Mouse (Mus musculus) kidney, postnatal 0 days (tissue): Measurements from ENCODE around the gene Bcl2l13. TPM values are rescaled to one million over a fixed set of nuclear protein-coding genes. Genes with fewer than 3 reads are reported as not detected.

Source experiments
- ATAC-seq: fragments of 200-750 bp; cut with Nextera tagmentation; replicated peaks from 2 replicates; pipeline ENCODE4 v1.8.0; 2017; ENCODE audit warnings: low read depth, moderate number of reproducible peaks, moderate TSS enrichment, moderate library complexity; ENCODE audit not compliant: low FRiP score
- DNase-seq: peaks from one replicate; pipeline ENCODE4 v3.0.0-alpha.2; 2016; ENCODE audit warnings: low spot score
- H3K27ac ChIP-seq: fragments of 300-500 bp; sonication (generic); 2 replicates; pipeline ENCODE4 v1.5.1; 2014; ENCODE audit warnings: mild to moderate bottlenecking
- H3K27me3 ChIP-seq: fragments of 300-500 bp; sonication (generic); 2 replicates; pipeline ENCODE4 v1.6.1; 2014; ENCODE audit warnings: low read length, mixed read lengths; ENCODE audit not compliant: insufficient read depth
- H3K36me3 ChIP-seq: fragments of 300-500 bp; sonication (generic); 2 replicates; pipeline ENCODE4 v1.6.1; 2014; ENCODE audit warnings: low read length, mixed read lengths; ENCODE audit not compliant: insufficient read depth
- H3K4me1 ChIP-seq: fragments of 300-500 bp; sonication (generic); replicated peaks from 2 replicates; pipeline ENCODE4 v1.6.1; 2014; ENCODE audit warnings: antibody characterized with exemption, low read length, mixed read lengths; ENCODE audit not compliant: insufficient read depth
- H3K4me2 ChIP-seq: fragments of 300-500 bp; sonication (generic); 2 replicates; pipeline ENCODE4 v1.6.1; 2014; ENCODE audit warnings: mild to moderate bottlenecking, low read length, moderate library complexity, mixed read lengths
- H3K4me3 ChIP-seq: fragments of 300-500 bp; sonication (generic); replicated peaks from 2 replicates; pipeline ENCODE4 v1.5.1; 2014; ENCODE audit warnings: low read depth, low read length
- H3K9ac ChIP-seq: fragments of 300-500 bp; sonication (generic); 2 replicates; pipeline ENCODE4 v1.6.1; 2014; ENCODE audit warnings: low read depth, low read length
- H3K9me3 ChIP-seq: fragments of 300-500 bp; sonication (generic); replicated peaks from 2 replicates; pipeline ENCODE4 v1.6.1; 2016; ENCODE audit warnings: low read length, inconsistent platforms, mixed read lengths
- CTCF ChIP-seq: IDR thresholded peaks from 2 replicates; pipeline ENCODE4 v1.5.1; 2016; ENCODE audit warnings: antibody characterized with exemption, low read depth, mild to moderate bottlenecking, moderate library complexity
- WGBS: fragments of 180-500 bp; shearing (Covaris S2); extraction: QIAGEN DNeasy Blood & Tissue Kit; methylation state at CpG from one replicate; pipeline ENCODE4 v1.1.7; 2014; 5-methylcytosine and 5-hydroxymethylcytosine counted together
- polyA plus RNA-seq: library from polyadenylated mRNA; unstranded; fragments of >200 nt; fragmentation: Nextera tagmentation; extraction: Ambion mirVana; gene quantifications from 2 replicates; pipeline ENCODE4 v1.2.1, GENCODE M21; 2015

Gene Bcl2l13
- polyA plus RNA-seq, 1 experiment from 2014 or later, result 22.4 TPM

DNA sequence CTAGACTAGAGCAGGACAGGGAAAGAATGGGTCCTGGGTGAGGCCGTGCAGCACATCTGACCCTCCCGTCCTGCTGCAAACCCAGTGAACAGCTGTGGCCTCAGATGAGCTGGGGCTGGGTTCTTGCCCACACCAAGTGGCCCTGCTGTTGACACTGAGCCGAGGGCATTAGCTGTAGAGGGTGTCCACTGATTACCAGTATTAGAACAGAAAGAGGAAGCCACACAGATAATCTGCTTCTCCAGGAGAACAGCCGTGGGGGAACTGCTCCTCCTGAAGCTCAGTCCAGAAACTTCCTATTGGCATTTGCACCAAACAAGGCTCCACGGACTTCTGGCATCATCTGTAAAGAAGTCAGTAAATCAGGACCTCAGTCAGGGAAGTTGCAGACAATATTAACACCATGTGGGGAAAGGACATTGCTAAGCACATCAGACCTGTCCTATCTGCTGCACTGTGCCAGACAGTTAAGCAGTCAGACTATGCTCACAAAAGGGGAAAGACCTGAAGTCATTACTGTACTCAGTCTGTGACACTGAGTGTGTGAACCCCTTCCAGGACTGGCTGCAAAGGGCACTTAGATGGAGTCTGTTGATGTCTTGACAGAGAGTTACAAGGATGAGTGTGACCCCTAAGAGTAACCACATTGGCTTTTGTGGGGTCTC is 40.5 kb upstream of the Bcl2l13 start:
- no peak overlapping the region for H3K27ac ChIP-seq
- no peaks in the 10 kb centered on the region for H3K27me3 ChIP-seq
- H3K4me1 ChIP-seq, result no peaks in the 10 kb centered on the region
- DNase-seq (no peak), ATAC-seq (no peak)
- H3K9me3 ChIP-seq, result no peaks in the 10 kb centered on the region
- no peak for TF ChIP-seq CTCF
- WGBS, result 87% methylated on average over 5 of the region's 5 CpGs
- no peak overlapping the region for H3K4me2 ChIP-seq
- H3K4me3 ChIP-seq, result no peak overlapping the region
- peaks cover 59% of the 10 kb centered on the region for H3K36me3 ChIP-seq
- H3K9ac ChIP-seq, result no peak overlapping the region

GRCm38 (mm10) chr6:120796111-120796510 is 39.9 kb upstream of the Bcl2l13 start:
- DNase-seq (no peak), ATAC-seq (no peak)
- Histone ChIP-seq H3K27me3 (no peaks in the 10 kb centered on the region), H3K4me3 (no peak overlapping the region), H3K27ac (no peak overlapping the region), H3K9ac (no peak overlapping the region), H3K36me3 (peaks cover 64% of the 10 kb centered on the region), H3K9me3 (no peaks in the 10 kb centered on the region), H3K4me1 (no peaks in the 10 kb centered on the region), H3K4me2 (no peak overlapping the region)
- 89% methylated on average over 2 of the region's 2 CpGs for WGBS
- TF ChIP-seq CTCF, result no peak

DNA sequence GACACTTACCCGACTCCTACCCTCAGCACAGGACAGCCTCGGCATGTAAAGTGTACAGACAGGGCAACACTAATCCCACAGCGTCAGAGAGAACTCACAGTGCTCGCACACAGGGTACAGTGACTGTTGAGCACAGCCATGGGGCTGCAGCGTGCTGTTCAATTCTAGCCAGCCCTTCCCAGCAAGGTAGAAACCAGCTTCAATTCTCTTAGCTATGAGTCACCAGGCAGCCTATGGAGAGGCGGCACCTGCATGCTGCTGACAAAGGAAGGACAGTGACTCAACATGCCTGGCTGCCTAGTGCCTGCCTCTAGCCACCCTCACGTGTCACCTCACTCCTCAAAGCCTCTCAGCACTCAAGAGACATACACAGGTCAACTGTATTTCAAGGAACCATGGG is 38.0 kb upstream of the Bcl2l13 start:
- no peak for TF ChIP-seq CTCF
- peaks cover 62% of the 10 kb centered on the region for H3K36me3 ChIP-seq
- no peak overlapping the region for H3K4me3 ChIP-seq
- H3K27me3 ChIP-seq, result no peaks in the 10 kb centered on the region
- no peak for ATAC-seq
- no peaks in the 10 kb centered on the region for H3K4me1 ChIP-seq
- 86% methylated on average over 7 of the region's 7 CpGs for WGBS
- H3K4me2 ChIP-seq, result no peak overlapping the region
- DNase-seq, result no peak
- H3K27ac ChIP-seq, result no peak overlapping the region
- H3K9ac ChIP-seq, result no peak overlapping the region
- H3K9me3 ChIP-seq, result no peaks in the 10 kb centered on the region

GRCm38 (mm10) chr6:120798905-120799304 is 37.1 kb upstream of the Bcl2l13 start:
- no peaks in the 10 kb centered on the region for H3K27me3 ChIP-seq
- ATAC-seq, result no peak
- WGBS, result 89% methylated on average over 4 of the region's 4 CpGs

DNA sequence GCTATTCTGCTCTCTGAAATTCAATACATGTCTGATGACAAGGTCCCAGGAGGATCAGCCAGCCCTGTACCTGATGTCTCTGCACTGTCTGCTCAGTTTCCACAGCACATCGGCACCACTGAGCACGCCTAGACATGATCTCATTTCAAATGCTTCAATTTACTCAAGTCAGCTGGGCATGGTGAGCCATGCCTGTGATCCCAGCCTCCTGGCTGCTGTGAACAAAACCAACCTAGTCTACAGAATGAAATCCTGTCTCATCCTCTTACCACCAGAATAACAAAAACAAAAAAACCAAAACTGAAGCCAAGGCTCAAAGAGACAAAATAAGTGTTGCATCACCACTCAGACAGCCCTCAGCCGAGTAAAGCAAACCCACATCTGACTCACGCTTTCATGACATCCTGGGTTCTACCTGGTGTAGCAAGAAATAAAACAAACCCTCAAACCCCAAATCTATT is 36.4 kb upstream of the Bcl2l13 start:
- no peak for DNase-seq
- Histone ChIP-seq H3K27ac (no peak overlapping the region), H3K36me3 (peaks cover 62% of the 10 kb centered on the region), H3K27me3 (no peaks in the 10 kb centered on the region), H3K4me1 (no peaks in the 10 kb centered on the region), H3K4me2 (no peak overlapping the region), H3K9me3 (no peaks in the 10 kb centered on the region), H3K9ac (no peak overlapping the region), H3K4me3 (no peak overlapping the region)
- ATAC-seq, result no peak
- no peak for TF ChIP-seq CTCF
- 88% methylated on average over 4 of the region's 4 CpGs for WGBS

More at GRCm38 (mm10) chr6:120798905-120799304, 37.1 kb upstream of the Bcl2l13 start:
- Histone ChIP-seq H3K9ac (no peak overlapping the region), H3K4me1 (no peaks in the 10 kb centered on the region), H3K4me3 (no peak overlapping the region), H3K36me3 (peaks cover 62% of the 10 kb centered on the region), H3K4me2 (no peak overlapping the region), H3K27ac (no peak overlapping the region), H3K9me3 (no peaks in the 10 kb centered on the region)
- TF ChIP-seq CTCF, result no peak
- DNase-seq, result no peak

DNA sequence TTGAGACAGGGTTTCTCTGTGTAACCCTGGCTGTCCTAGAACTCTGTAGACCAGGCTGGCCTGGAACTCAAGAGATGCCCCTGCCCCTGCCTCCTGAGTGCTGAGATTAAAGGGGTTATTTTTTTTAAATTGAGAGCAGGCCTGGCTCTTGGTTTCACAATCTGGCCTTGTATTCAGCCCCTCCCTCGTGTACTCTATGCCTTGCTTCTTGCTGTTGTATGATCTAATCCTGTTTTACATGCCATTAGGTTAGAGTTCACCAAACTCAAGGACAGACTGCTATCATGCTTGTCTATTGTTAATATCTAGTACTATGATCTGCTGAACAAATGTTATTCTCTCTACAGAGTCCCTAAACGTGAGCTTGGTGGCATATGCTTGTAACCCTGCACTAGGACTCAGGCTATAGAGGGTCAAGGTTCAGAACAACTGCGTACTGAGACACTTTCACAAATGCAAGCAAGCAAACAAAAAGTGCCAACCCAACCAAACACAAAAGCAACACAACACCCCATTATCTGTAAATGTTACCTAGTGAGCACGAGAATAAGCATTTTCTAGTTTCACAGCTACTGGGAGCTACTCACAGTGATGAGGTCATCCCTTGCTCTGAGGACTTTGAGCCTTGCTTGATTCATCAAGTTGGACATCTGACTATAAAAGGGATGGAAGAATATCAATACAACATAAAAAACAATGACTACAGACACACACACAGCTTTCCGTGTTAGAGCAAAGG is 28.8 kb upstream of the Bcl2l13 start:
- no peak overlapping the region for H3K27ac ChIP-seq
- 84% methylated on average over 5 of the region's 5 CpGs for WGBS

More for the DNA sequence above, 28.8 kb upstream of the Bcl2l13 start:
- H3K9me3 ChIP-seq, result no peaks in the 10 kb centered on the region
- DNase-seq, result no peak
- H3K4me1 ChIP-seq, result no peaks in the 10 kb centered on the region
- no peak for TF ChIP-seq CTCF
- no peak overlapping the region for H3K9ac ChIP-seq
- no peaks in the 10 kb centered on the region for H3K27me3 ChIP-seq
- H3K4me3 ChIP-seq, result no peak overlapping the region
- H3K4me2 ChIP-seq, result no peak overlapping the region
- H3K36me3 ChIP-seq, result peaks cover 62% of the 10 kb centered on the region
- no peak for ATAC-seq
